Mouse (Mus musculus) MEL (cell line): ENCODE data around the gene Kcng3. TPM values are rescaled to one million over a fixed set of nuclear protein-coding genes. Genes with fewer than 3 reads are reported as not detected.

ENCODE experiments used
- DNase-seq: peaks from one replicate; pipeline ENCODE4 v3.0.0; 2011; ENCODE audit warnings: low read depth, low spot score
- H3K27ac ChIP-seq: 2 replicates; pipeline ENCODE4 v1.5.1; 2012; ENCODE audit warnings: low read depth, mild to moderate bottlenecking, control low read depth, low read length, moderate library complexity; ENCODE audit not compliant: control insufficient read depth
- H3K27me3 ChIP-seq, 2 experiments: fragments of 150-350 bp in 1 of 2; sonication (generic) in 1 of 2; 2 replicates each; pipeline ENCODE4 v1.6.1; 2012; ENCODE audit warnings: low read length in 2 of 2, mild to moderate bottlenecking in 2 of 2, improper control_type of control experiment in 1 of 2, moderate library complexity in 1 of 2; ENCODE audit not compliant: insufficient read depth in 2 of 2, control insufficient read depth in 1 of 2
- H3K36me3 ChIP-seq, 2 experiments: 2 replicates each; pipeline ENCODE4 v1.6.1; 2012 to 2014; ENCODE audit warnings: low read length in 2 of 2, improper control_type of control experiment in 1 of 2, inconsistent platforms in 1 of 2, mild to moderate bottlenecking in 1 of 2; ENCODE audit not compliant: insufficient read depth in 2 of 2, control insufficient read depth in 1 of 2
- H3K4me1 ChIP-seq, 2 experiments: fragments of 150-350 bp in 1 of 2; sonication (generic) in 1 of 2; 2 replicates each; pipeline ENCODE4 v1.6.1; 2012; ENCODE audit warnings: low read length in 2 of 2, improper control_type of control experiment in 1 of 2, mild to moderate bottlenecking in 1 of 2; ENCODE audit not compliant: insufficient read depth in 2 of 2, control insufficient read depth in 1 of 2
- H3K4me3 ChIP-seq, 2 experiments: fragments of 150-350 bp in 1 of 2; sonication (generic) in 1 of 2; 2 replicates each; pipeline ENCODE4 v1.5.1; 2012; ENCODE audit warnings: low read depth in 2 of 2, low read length in 2 of 2, mild to moderate bottlenecking in 2 of 2, moderate library complexity in 2 of 2, control low read depth in 1 of 2, improper control_type of control experiment in 1 of 2; ENCODE audit not compliant: control insufficient read depth in 1 of 2, insufficient read depth in 1 of 2
- H3K79me2 ChIP-seq: 2 replicates; pipeline ENCODE4 v1.6.1; 2012; ENCODE audit warnings: mild to moderate bottlenecking, low read length, moderate library complexity; ENCODE audit not compliant: control insufficient read depth, poor library complexity, insufficient read depth
- H3K9ac ChIP-seq: 2 replicates; pipeline ENCODE4 v1.6.1; 2012; ENCODE audit warnings: low read depth, mild to moderate bottlenecking, control low read depth, low read length, moderate library complexity; ENCODE audit not compliant: control insufficient read depth, poor library complexity, severe bottlenecking
- H3K9me3 ChIP-seq: fragments of 150-350 bp; sonication (generic); replicated peaks from 2 replicates; pipeline ENCODE4 v1.6.1; 2012; ENCODE audit warnings: mild to moderate bottlenecking, low read length, improper control_type of control experiment, moderate library complexity; ENCODE audit not compliant: insufficient read depth
- CHD2 ChIP-seq: IDR thresholded peaks from 2 replicates; pipeline ENCODE4 v1.6.1; 2011; ENCODE audit warnings: low read length, improper control_type of control experiment
- CTCF ChIP-seq, 3 experiments: IDR thresholded peaks in 2 of 3; conservative IDR thresholded peaks in 1 of 3; 2 replicates each; pipeline ENCODE4 v1.5.1; 2011 to 2012; ENCODE audit warnings: low read length in 3 of 3, low read depth in 2 of 3, mild to moderate bottlenecking in 2 of 3, improper control_type of control experiment in 1 of 3, inconsistent platforms in 1 of 3, mixed read lengths in 1 of 3, moderate library complexity in 1 of 3; ENCODE audit not compliant: control insufficient read depth in 1 of 3, insufficient read depth in 1 of 3, poor library complexity in 1 of 3, severe bottlenecking in 1 of 3
- E2F4 ChIP-seq: IDR thresholded peaks from 2 replicates; pipeline ENCODE4 v1.6.1; 2011; ENCODE audit warnings: low read depth, low read length, improper control_type of control experiment, borderline replicate concordance
- ELF1 ChIP-seq: IDR thresholded peaks from 2 replicates; pipeline ENCODE4 v1.6.1; 2014; ENCODE audit warnings: low read depth, mild to moderate bottlenecking, inconsistent platforms, low read length, improper control_type of control experiment, moderate library complexity
- GATA1 ChIP-seq: IDR thresholded peaks from 2 replicates; pipeline ENCODE4 v1.6.1; 2011; ENCODE audit warnings: low read depth, low read length, improper control_type of control experiment
- JUND ChIP-seq: IDR thresholded peaks from 2 replicates; pipeline ENCODE4 v1.6.1; 2011; ENCODE audit warnings: low read depth, mild to moderate bottlenecking, improper control_type of control experiment, low read length
- MAX ChIP-seq: IDR thresholded peaks from 2 replicates; pipeline ENCODE4 v1.6.1; 2011; ENCODE audit warnings: low read length, improper control_type of control experiment
- MAZ ChIP-seq: IDR thresholded peaks from 2 replicates; pipeline ENCODE4 v1.6.1; 2012; ENCODE audit warnings: low read depth, mild to moderate bottlenecking, inconsistent platforms, low read length, improper control_type of control experiment
- MEF2A ChIP-seq: IDR thresholded peaks from 2 replicates; pipeline ENCODE4 v1.6.1; 2014; ENCODE audit warnings: low read depth, mild to moderate bottlenecking, inconsistent platforms, low read length, improper control_type of control experiment; ENCODE audit not compliant: poor library complexity, insufficient replicate concordance, severe bottlenecking; ENCODE audit errors: extremely low read depth
- MYC ChIP-seq: IDR thresholded peaks from 2 replicates; pipeline ENCODE4 v1.6.1; 2011; ENCODE audit warnings: low read depth, mild to moderate bottlenecking, low read length, improper control_type of control experiment, moderate library complexity
- POLR2AphosphoS2 ChIP-seq: IDR thresholded peaks from 2 replicates; pipeline ENCODE4 v1.6.1; 2011; ENCODE audit warnings: low read length, improper control_type of control experiment
- RCOR1 ChIP-seq: IDR thresholded peaks from 2 replicates; pipeline ENCODE4 v1.6.1; 2012; ENCODE audit warnings: low read depth, mild to moderate bottlenecking, inconsistent platforms, low read length, improper control_type of control experiment
- SMC3 ChIP-seq: IDR thresholded peaks from 2 replicates; pipeline ENCODE4 v1.6.1; 2011; ENCODE audit warnings: low read depth, low read length, improper control_type of control experiment
- TBP ChIP-seq: IDR thresholded peaks from 2 replicates; pipeline ENCODE4 v1.8.0; 2011; ENCODE audit warnings: low read depth, low read length, improper control_type of control experiment
- UBTF ChIP-seq: IDR thresholded peaks from 2 replicates; pipeline ENCODE4 v1.6.1; 2012; ENCODE audit warnings: low read depth, mild to moderate bottlenecking, inconsistent platforms, low read length, improper control_type of control experiment, moderate library complexity, borderline replicate concordance; ENCODE audit not compliant: insufficient read depth
- USF2 ChIP-seq, 2 experiments: IDR thresholded peaks; 2 replicates each; pipeline ENCODE4 v1.6.1; 2011 to 2012; ENCODE audit warnings: improper control_type of control experiment in 2 of 2, low read length in 2 of 2, borderline replicate concordance in 1 of 2, inconsistent platforms in 1 of 2, low read depth in 1 of 2, mild to moderate bottlenecking in 1 of 2; ENCODE audit not compliant: insufficient read depth in 1 of 2
- ZKSCAN1 ChIP-seq: IDR thresholded peaks from 2 replicates; pipeline ENCODE4 v1.6.1; 2012; ENCODE audit warnings: low read depth, mild to moderate bottlenecking, inconsistent platforms, low read length, improper control_type of control experiment, moderate library complexity
- ZMIZ1 ChIP-seq: IDR thresholded peaks from 2 replicates; pipeline ENCODE4 v1.6.1; 2012; ENCODE audit warnings: low read depth, mild to moderate bottlenecking, inconsistent platforms, low read length, improper control_type of control experiment, moderate library complexity
- polyA plus RNA-seq, 2 experiments: library from polyadenylated mRNA; stranded (reverse) in 1 of 2; unstranded in 1 of 2; fragments of >175 nt in 1 of 2; fragments of >200 nt in 1 of 2; gene quantifications; 2 replicates each; pipeline versions ENCODE4 v1.2.1 to v1.2.4; 2012; ENCODE audit warnings: low replicate concordance in 2 of 2, low read depth in 1 of 2; ENCODE audit not compliant: insufficient read length in 2 of 2, insufficient read depth in 1 of 2, missing spikeins in 1 of 2
- total RNA-seq: library from RNA; depleted of rRNA; stranded (reverse); fragments of 300-350 nt; gene quantifications from 2 replicates; pipeline ENCODE4 v1.2.3, GENCODE M21; 2012

The Kcng3 gene
- total and polyA plus RNA-seq, 3 experiments: not detected

DNA sequence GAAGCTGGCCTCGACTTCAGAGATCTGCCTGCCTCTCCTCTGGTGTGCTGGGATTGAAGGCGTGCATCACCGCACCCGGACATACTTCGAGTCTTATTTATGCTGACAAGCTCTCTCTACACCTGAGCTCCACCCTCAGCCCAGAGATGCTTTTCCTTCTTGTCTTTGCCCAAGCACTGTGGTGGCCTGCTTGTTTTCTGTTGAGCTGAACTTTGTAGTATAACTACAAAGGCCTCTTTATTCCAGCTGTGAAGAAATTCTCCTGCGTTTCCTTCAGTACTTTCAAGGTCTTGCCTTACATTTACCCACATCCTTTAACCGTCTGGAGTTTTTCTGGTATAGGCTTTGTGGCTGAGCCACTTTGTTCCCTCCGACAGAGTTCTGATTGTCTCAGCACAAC is 72.6 kb downstream of the Kcng3 start:
- no peak overlapping the region for H3K4me3 ChIP-seq
- H3K27ac ChIP-seq: no peak overlapping the region
- no peaks in the 10 kb centered on the region for H3K27me3 ChIP-seq
- no peak overlapping the region for H3K9ac ChIP-seq
- no peak for TF ChIP-seq MAZ
- no peak for DNase-seq
- no peaks in the 10 kb centered on the region for H3K79me2 ChIP-seq
- peaks cover 0 to 14% of the 10 kb centered on the region in 2 experiments; a peak in 2 of 4 replicates for H3K36me3 ChIP-seq
- H3K4me1 ChIP-seq: peaks cover 5 to 12% of the 10 kb centered on the region in 2 experiments
- H3K9me3 ChIP-seq: no peaks in the 10 kb centered on the region

DNA sequence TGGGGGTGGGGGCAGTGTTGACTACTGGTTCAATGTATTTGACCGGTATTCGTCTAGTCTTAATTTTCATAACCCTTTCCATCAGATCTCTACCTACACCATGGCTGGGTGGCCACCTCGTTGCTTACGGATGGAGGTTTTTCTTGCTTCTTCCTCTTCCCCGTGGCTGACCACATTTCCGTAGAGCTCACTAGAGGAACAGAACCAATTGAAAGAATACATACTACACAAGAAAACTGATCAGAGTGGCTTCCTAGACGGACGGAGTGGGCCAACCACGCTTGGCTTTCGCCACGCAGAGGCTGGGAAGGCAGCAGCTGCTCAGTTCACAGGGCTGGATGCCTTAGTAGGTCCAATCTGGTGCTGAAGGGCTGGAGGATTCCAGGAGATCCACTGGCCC is 75.9 kb downstream of the Kcng3 start:
- Histone ChIP-seq H3K9me3 (no peaks in the 10 kb centered on the region), H3K4me3 (no peak overlapping the region)
- TF ChIP-seq RCOR1 (no peak), ELF1 (no peak), MYC (no peak), MAX (no peak), MAZ (no peak), TBP (no peak), GATA1 (no peak), POLR2AphosphoS2 (no peak), ZKSCAN1 (no peak), ZMIZ1 (no peak), JUND (no peak), UBTF (no peak), MEF2A (no peak), CHD2 (no peak), CTCF (IDR thresholded peaks at IDR 0.05 in 2 of 3, conservative IDR thresholded peaks at IDR 0.05 in 1 of 3; ENCODE audit: control insufficient read depth in 1 of 3, insufficient read depth in 1 of 3, low read depth in 2 of 3, low read length in 3 of 3, poor library complexity in 1 of 3, severe bottlenecking in 1 of 3) (no peak), E2F4 (no peak), SMC3 (no peak), USF2 (IDR thresholded peaks at IDR 0.05; ENCODE audit: borderline replicate concordance in 1 of 2, insufficient read depth in 1 of 2, low read depth in 1 of 2, low read length in 2 of 2) (no peak)
- TF ChIP-seq, all 39 proteins: peak for 0
- no peak for DNase-seq
- no peaks in the 10 kb centered on the region for H3K27me3 ChIP-seq
- H3K4me1 ChIP-seq: no peaks in the 10 kb centered on the region
- H3K9ac ChIP-seq: no peak overlapping the region
- no peaks in the 10 kb centered on the region for H3K79me2 ChIP-seq
- no peak overlapping the region for H3K27ac ChIP-seq
- no peaks in the 10 kb centered on the region for H3K36me3 ChIP-seq
